8 mouse cellular contexts compared by ENCODE assay signal in genomic region chr19:38981966-38982365, GRCm38 (mm10). TPM values are rescaled to one million over a fixed set of nuclear protein-coding genes. Genes with fewer than 3 reads are reported as not detected.
A peak's percentile ranks its signal among the peaks of the same experiment; 100 is the strongest.
DNase-seq lines count a peak whose midpoint lies in the region; ATAC-seq and TF ChIP-seq lines count a peak whose summit lies in the region.

No protein-coding gene starts in this region.

- intact Hi-C loops in heart, postnatal 36 days (cut with DNase I), result loop anchor here (2.0 kb wide), 1 partner anchor 1243 kb away; no protein-coding TSS in a partner anchor
- intact Hi-C loops in left cerebral cortex, adult 2 months (cut with DNase I), result loop anchor here (1.0 to 10.0 kb wide), 4 partner anchors 953 to 1563 kb away; no protein-coding TSS in a partner anchor

- H3K9ac ChIP-seq in heart, embryonic 11.5 days (ENCODE audit: low read depth, low read length), result no peak overlapping the region
- no peak overlapping the region for H3K9ac ChIP-seq in midbrain, embryonic 15.5 days
- no peak overlapping the region for H3K9ac ChIP-seq in stomach, postnatal 0 days (ENCODE audit: low read length)

- peak; percentile 90 for TF ChIP-seq CTCF in left cerebral cortex, adult 2 months (IDR thresholded peaks at IDR 0.05)
- peak; percentile 92 for TF ChIP-seq CTCF in stomach, postnatal 0 days (IDR thresholded peaks at IDR 0.05; ENCODE audit: low read depth)

- H3K27me3 ChIP-seq in heart, embryonic 11.5 days (ENCODE audit: control insufficient read depth, insufficient read depth, low read length), result no peaks in the 10 kb centered on the region
- no peaks in the 10 kb centered on the region for H3K27me3 ChIP-seq in midbrain, embryonic 15.5 days (replicated peaks)
- no peaks in the 10 kb centered on the region for H3K27me3 ChIP-seq in stomach, postnatal 0 days (ENCODE audit: control insufficient read depth, insufficient read depth, low read length)

- DNase-seq in heart, adult 18-20 months, result peak; percentile 23 to 81
- peak; percentile 22 for DNase-seq in adrenal gland, adult 8-10 months
- DNase-seq in embryo, embryonic 11 days, result peak; percentile 74
- peak; percentile 45 to 70 for DNase-seq in heart, postnatal 36 days
- DNase-seq in left cerebral cortex, adult 2 months (ENCODE audit: extremely low spot score in 1 of 2, low spot score in 2 of 2), result peak; percentile 61 to 76
- DNase-seq in stomach, postnatal 0 days (ENCODE audit: low spot score), result peak; percentile 70

- no peak overlapping the region for H3K27ac ChIP-seq in heart, embryonic 11.5 days (ENCODE audit: low read depth, low read length)
- H3K27ac ChIP-seq in left cerebral cortex, adult 2 months, result no peak overlapping the region
- no peak overlapping the region for H3K27ac ChIP-seq in midbrain, embryonic 15.5 days
- H3K27ac ChIP-seq in stomach, postnatal 0 days (replicated peaks), result no peak overlapping the region

- H3K9me3 ChIP-seq in heart, embryonic 11.5 days (replicated peaks; ENCODE audit: control insufficient read depth, low read length), result no peaks in the 10 kb centered on the region
- no peaks in the 10 kb centered on the region for H3K9me3 ChIP-seq in midbrain, embryonic 15.5 days
- no peaks in the 10 kb centered on the region for H3K9me3 ChIP-seq in stomach, postnatal 0 days (ENCODE audit: control insufficient read depth, low read length)

- 0% methylated on average over 1 of the region's 1 CpGs for WGBS in heart, embryonic 11.5 days (ENCODE audit: insufficient replicate concordance)
- WGBS in midbrain, embryonic 15.5 days, result 0% methylated on average over 1 of the region's 1 CpGs
- WGBS in stomach, postnatal 0 days, result 0% methylated on average over 1 of the region's 1 CpGs

- no peak overlapping the region for H3K4me3 ChIP-seq in heart, embryonic 11.5 days (ENCODE audit: low read depth, low read length)
- H3K4me3 ChIP-seq in left cerebral cortex, adult 2 months, result no peak overlapping the region
- H3K4me3 ChIP-seq in midbrain, embryonic 15.5 days, result no peak overlapping the region
- H3K4me3 ChIP-seq in stomach, postnatal 0 days (ENCODE audit: low read depth, low read length), result no peak overlapping the region

- no peak for ATAC-seq in heart, embryonic 11.5 days (replicated peaks; ENCODE audit: insufficient number of reproducible peaks, low FRiP score, low TSS enrichment)
- ATAC-seq in midbrain, embryonic 15.5 days (replicated peaks), result peak; percentile 42; the same call in 1 of the 2 replicates
- no peak for ATAC-seq in stomach, postnatal 0 days (ENCODE audit: low FRiP score, low TSS enrichment)

- H3K4me2 ChIP-seq in heart, embryonic 11.5 days, result no peak overlapping the region
- no peak overlapping the region for H3K4me2 ChIP-seq in midbrain, embryonic 15.5 days
- no peak overlapping the region for H3K4me2 ChIP-seq in stomach, postnatal 0 days (replicated peaks; ENCODE audit: low read depth)

- H3K4me1 ChIP-seq in heart, embryonic 11.5 days (ENCODE audit: control insufficient read depth, insufficient read depth, low read length), result no peaks in the 10 kb centered on the region
- no peaks in the 10 kb centered on the region for H3K4me1 ChIP-seq in midbrain, embryonic 15.5 days
- no peaks in the 10 kb centered on the region for H3K4me1 ChIP-seq in stomach, postnatal 0 days (replicated peaks; ENCODE audit: control insufficient read depth, insufficient read depth)

- TF ChIP-seq EP300 in stomach, postnatal 0 days (optimal IDR thresholded peaks at IDR 0.05), result no peak

- H3K36me3 ChIP-seq in heart, embryonic 11.5 days (ENCODE audit: control insufficient read depth, insufficient read depth, low read length), result no peaks in the 10 kb centered on the region
- no peaks in the 10 kb centered on the region for H3K36me3 ChIP-seq in midbrain, embryonic 15.5 days (replicated peaks)
- H3K36me3 ChIP-seq in stomach, postnatal 0 days (ENCODE audit: control insufficient read depth, insufficient read depth, low read length), result no peaks in the 10 kb centered on the region

RNA-seq across cellular contexts. Expression of gene Cyp2c55, which starts 24.9 kb away (rescaled TPM):
- under 1 TPM in 1 of 2 experiments, not detected in 1; 0.12 TPM for total RNA-seq in heart, adult 18-20 months (2021)
- 0.07 TPM in 1 of 2 replicates, not detected in the other for polyA plus RNA-seq in heart, embryonic 11.5 days (2014; fragmentation: Nextera tagmentation; extraction: Ambion mirVana)
- under 1 TPM in 2 of 4 experiments, not detected in 2; 0.18 to 0.32 TPM for total RNA-seq in adrenal gland, adult 8-10 months (2022)
- not detected for total RNA-seq in heart, postnatal 36 days (2021)
- total RNA-seq in left cerebral cortex, adult 2 months (2021), result under 1 TPM; 0.16 to 0.40 TPM
- not detected in 2 replicates for polyA plus RNA-seq in midbrain, embryonic 15.5 days (2015; fragmentation: Nextera tagmentation; extraction: Ambion mirVana)
- 55.0 and 59.3 TPM in 2 replicates for polyA plus RNA-seq in stomach, postnatal 0 days (2015; fragmentation: Nextera tagmentation; extraction: Ambion mirVana)

RNA-seq across cellular contexts. Expression of gene Hells, which starts 51.3 kb away (rescaled TPM):
- 1 to 10 TPM in 1 of 2 experiments, under 1 TPM in 1; 0.97 to 1.5 TPM for total RNA-seq in heart, adult 18-20 months (2021)
- 35.1 and 36.1 TPM in 2 replicates for polyA plus RNA-seq in heart, embryonic 11.5 days (2014; fragmentation: Nextera tagmentation; extraction: Ambion mirVana)
- total RNA-seq in adrenal gland, adult 8-10 months (2022), result 1 to 10 TPM; 3.0 to 4.5 (median 4.3) TPM
- total RNA-seq in heart, postnatal 36 days (2021), result 1 to 10 TPM in 1 of 2 experiments, under 1 TPM in 1; 0.84 to 2.0 TPM
- 1 to 10 TPM; 4.7 to 5.3 TPM for total RNA-seq in left cerebral cortex, adult 2 months (2021)
- polyA plus RNA-seq in midbrain, embryonic 15.5 days (2015; fragmentation: Nextera tagmentation; extraction: Ambion mirVana), result 6.1 and 9.4 TPM in 2 replicates
- 13.7 and 14.3 TPM in 2 replicates for polyA plus RNA-seq in stomach, postnatal 0 days (2015; fragmentation: Nextera tagmentation; extraction: Ambion mirVana)

Comparison
In these comparisons a context has a peak if more than half of its experiments do, and no peak if none do; other contexts are left out.
1. DNase-seq: peak in every context shown above with its lines; median percentile 74 in embryo, embryonic 11 days; 70 in stomach, postnatal 0 days; 68 in left cerebral cortex, adult 2 months; 58 in heart, postnatal 36 days; 52 in heart, adult 18-20 months; 22 in adrenal gland, adult 8-10 months.